Mouse (Mus musculus) c-Kit-positive CD71-positive TER-119-negative erythroid progenitor cells, embryonic 14.5 days (primary cell): Measurements from ENCODE around the gene Nr2c2.
A peak's percentile ranks its signal among the peaks of the same experiment; 100 is the strongest.

Experiments used
- DNase-seq: peaks from one replicate; pipeline ENCODE4 v3.0.0-alpha.2; 2013; ENCODE audit warnings: low read depth

The Nr2c2 gene

GRCm38 (mm10) chr6:92126861-92127468 lies 35.8 kb downstream of the Nr2c2 start:
- no peak for DNase-seq

GRCm38 (mm10) chr6:92131456-92131855 lies 40.3 kb downstream of the Nr2c2 start:
- no peak for DNase-seq

GRCm38 (mm10) chr6:92132021-92132911 lies 41.1 kb downstream of the Nr2c2 start:
- peak; percentile 6 for DNase-seq

GRCm38 (mm10) chr6:92133617-92134016 lies 42.4 kb downstream of the Nr2c2 start:
- no peak for DNase-seq

GRCm38 (mm10) chr6:92136356-92136755 lies 45.2 kb downstream of the Nr2c2 start:
- no peak for DNase-seq

DNA sequence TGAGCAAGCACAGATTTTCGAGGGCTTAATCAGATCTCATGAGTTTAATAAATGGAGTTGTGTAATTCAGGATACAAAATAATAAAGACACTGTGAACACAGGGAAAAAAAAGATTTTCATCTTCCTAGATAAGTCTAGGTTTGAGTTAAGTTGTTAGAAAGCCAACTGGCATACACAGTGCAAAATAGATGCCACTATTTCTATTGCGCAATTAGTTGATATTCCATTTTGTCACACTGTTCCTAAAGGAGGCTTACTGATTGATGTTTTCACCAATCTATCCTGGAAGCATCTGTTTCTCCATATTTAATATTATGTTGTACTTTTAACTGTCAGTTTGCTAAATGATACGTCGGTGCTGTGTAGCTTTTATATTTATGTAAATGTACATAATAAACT lies 54.7 kb downstream of the Nr2c2 start:
- no peak for DNase-seq

DNA sequence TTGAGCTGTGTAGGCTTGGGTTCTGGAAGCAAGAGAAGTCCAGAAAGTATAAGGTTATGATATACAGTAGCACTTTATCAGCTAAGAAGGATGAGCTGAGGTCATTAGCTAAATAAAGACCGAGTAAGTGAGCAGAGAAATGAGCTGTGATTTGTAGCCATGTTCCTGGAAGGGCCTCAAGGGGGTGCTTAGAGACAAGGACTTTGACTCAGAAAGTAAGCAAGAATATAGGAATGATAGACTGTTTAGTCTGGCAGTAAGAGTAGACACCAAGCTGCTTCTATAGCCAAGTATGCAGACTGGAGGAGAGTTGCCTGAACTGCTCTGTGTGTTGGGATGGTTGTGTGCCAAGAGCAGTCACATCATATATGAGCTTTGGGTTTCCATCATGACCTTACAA lies 62.6 kb downstream of the Nr2c2 start:
- DNase-seq, result no peak

DNA sequence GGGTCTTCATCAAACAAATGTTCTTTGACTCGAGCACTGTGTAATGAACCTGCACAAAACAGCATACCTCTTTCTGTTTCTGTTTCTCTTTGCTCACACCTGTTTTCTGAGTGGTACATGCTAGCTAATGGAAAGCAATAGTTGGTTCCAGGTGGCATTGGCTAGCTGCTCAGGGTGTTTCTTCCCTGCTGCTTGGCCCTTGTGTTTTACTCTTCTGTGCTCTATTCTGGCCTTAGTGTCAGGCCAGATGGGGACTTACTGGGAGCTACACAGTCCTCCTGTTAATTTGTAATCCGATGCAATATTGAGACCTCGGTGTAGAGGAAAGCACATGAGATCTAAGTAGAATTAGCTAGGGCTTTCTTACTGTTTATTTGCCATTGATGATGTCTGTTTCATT lies 67.6 kb downstream of the Nr2c2 start:
- no peak for DNase-seq

DNA sequence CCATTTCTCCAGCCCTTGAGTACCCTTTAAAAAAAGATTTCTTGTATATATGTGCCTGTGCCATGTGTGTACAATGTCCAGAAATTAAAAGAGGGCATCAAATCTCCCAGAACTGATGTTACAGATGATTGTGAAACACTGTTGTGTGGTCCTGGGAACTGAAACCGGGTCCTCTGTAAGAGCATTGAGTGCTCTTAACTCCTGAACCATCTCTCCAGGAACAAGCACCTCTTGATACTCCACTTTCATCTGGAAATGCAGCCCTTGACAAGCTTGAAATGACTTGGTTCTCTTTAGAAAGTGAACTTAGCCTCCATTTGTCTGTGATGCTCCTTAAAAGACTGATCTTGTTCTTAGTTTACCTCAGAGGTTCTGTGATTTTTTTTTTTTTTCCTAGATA lies 71.5 kb downstream of the Nr2c2 start:
- no peak for DNase-seq

- DNase-seq, result no peak
Measured at GRCm38 (mm10) chr6:92176450-92176849, 85.3 kb downstream of the Nr2c2 start.

DNA sequence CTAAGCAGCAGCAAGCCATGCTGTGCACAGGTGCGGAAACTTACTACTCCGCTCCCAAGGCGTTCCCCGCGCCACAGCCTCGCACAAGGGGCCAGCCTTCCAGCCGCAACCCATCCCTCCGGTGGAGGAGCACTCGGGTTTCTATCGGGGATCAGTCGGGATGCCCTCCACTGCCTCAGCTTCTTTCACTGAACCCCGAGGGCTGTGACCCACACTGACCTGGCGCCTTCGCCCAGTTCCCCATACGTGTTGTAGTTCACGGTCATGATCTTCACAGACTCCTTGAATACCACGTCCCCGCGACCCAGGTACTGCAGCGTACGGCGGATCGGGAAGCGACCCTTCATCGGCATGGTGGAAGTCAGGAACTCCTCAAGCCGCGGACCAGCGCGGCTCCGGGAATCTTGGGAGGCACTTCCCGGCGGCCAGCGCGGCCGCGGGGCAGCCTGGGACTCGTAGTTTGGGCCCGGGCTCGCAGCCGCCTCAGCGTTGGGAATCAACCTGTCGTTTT lies 92.5 kb downstream of the Nr2c2 start, which contains the start of gene Mrps25:
Gene Mrps25, minus strand, starts transcription at position 413 of the 511 bp plus-strand sequence.
- DNase-seq, result peak; percentile 63

DNA sequence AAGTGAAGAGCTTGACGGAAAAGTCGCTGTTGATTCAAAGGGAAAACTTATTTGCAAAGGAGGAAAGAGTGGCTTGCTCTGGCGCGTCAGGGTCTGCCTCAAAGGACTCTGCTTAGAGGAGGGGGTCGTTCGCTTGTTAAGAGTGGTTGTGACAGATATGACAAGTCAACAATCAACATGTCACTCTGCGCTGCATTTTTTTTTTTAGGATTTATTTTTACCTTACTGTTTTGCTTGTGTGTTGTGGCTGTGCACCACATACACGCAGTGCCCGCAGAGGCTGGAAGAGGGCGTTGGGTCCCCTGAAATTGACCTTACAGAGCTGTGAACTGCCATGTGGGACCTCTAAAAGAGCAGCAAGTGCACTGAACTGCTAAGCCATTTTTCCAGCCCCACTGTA lies 93.0 kb downstream of the Nr2c2 start:
- DNase-seq, result peak; percentile 35

GRCm38 (mm10) chr6:92199414-92199813 lies 108.2 kb downstream of the Nr2c2 start:
- DNase-seq, result no peak

DNA sequence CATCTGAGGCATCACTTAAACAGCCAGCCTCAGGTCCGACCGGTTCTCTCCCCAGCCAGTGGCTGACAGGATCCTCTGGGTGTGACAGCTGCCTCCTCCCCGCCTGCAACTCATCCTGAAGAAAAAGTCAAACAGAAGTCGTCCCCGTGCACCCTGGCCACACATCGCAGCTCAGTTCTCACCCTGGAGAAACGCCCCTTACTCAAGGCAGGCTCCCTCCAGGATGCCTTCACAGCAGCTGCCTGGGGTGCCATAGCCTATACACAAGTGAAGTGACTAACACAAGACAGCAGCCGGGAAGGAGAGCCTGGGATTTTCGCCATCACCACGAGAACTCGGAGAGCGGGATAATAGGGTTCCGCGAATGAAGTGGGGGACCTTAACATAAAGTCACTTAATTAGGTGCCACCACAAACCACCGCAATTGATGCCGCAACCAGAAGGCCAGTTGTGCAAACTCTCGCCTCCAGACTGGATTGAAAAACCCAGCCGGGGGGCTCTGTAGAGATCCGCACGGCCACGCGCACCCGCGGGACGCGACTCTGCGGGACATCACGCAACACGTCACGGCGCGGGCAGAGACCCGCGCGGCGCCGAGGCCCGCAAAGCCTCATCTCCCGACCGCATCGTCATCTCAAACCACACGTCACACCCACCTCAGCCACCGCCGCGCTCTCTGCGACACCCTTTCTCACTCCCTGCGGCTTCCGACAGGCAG lies 123.0 kb downstream of the Nr2c2 start:
- DNase-seq, result peak; percentile 22

- DNase-seq, result peak; percentile 90
Measured at GRCm38 (mm10) chr6:92214773-92215449, 123.7 kb downstream of the Nr2c2 start, which contains the start of gene Rbsn. Gene Rbsn (minus strand): TSS chr6:92214925.

DNA sequence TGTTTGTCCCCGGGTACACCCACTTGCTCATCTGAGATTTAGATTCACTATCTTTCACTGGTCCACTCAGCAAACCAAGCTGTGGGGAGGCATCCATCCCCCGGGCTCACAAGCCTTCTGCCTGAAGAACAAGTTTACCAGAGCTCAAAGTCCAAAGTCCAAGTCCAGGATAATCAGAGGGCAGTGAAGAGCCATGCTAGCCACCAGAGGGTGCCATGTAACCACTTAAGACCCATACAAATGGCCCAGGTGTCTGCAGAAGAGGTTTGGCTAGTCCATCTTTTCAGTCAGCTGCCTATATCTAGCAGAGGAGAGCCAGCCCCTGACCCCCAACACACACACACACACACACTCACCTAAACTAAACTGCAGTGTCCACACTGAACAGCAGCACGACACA lies 128.3 kb downstream of the Nr2c2 start:
- DNase-seq, result no peak

DNA sequence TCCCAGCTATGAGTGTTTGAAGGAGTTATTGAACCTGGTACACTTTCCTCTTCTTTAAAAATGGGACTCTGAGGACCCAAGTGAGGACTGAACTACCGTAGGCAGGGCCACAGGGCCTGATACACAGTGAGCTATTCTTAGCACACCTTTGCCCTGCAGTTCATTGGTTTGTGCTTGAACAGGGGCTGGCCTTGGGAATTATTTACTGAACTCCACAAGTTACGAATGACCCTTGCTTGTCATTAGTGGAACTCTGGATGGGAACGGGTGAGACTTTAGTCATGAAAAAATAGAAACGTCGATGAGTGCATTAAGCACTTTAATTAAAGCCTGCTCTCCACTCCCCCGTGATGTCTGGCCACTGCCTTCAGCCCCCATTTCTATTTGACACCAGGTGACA lies 130.4 kb downstream of the Nr2c2 start:
- no peak for DNase-seq

DNA sequence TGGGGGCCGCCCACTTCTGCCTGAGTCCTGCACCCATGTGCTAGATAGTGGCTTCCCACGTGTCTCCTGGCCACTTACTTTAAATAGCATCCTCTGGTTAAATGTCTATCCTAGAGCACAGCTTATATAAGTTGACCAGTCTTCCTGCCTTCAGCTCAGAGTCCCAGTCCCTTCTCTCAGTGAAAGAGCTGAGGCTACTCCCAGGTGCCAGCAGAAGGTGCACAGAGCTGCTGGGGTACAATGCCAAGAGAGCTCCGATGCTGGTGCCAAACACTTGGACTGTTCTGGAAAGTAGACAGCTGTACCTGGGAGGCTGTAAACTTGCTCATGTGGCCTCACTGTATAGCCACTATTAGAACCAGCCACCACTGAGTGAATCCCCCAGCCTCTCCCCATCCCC lies 130.8 kb downstream of the Nr2c2 start:
- no peak for DNase-seq
